Mouse (Mus musculus): ENCODE measurements at regions not wholly inside any gene's neighbourhood (a gene's known extent, or its start where the extent isn't known, plus 50 kb on each side); places are given as distances from the start of the nearest gene placed in this dataset.

- TF ChIP-seq EP300 (IDR thresholded peaks at IDR 0.05; ENCODE audit: low read depth) (no peak), CTCF (IDR thresholded peaks at IDR 0.05; ENCODE audit: low read depth) (no peak)
- H3K27ac ChIP-seq (ENCODE audit: low read depth) = no peak overlapping the region
These were observed 57.3 kb upstream of the Dgkg start for GRCm38 (mm10) chr16:22714315-22714714.

GRCm38 (mm10) chr16:22708768-22709167 is 51.7 kb upstream of the Dgkg start:
- no peaks in the 10 kb centered on the region for H3K9me3 ChIP-seq (ENCODE audit: low read length)
- TF ChIP-seq CTCF (IDR thresholded peaks at IDR 0.05; ENCODE audit: low read depth) (no peak), EP300 (IDR thresholded peaks at IDR 0.05; ENCODE audit: low read depth) (no peak)
- no peak overlapping the region for H3K27ac ChIP-seq (ENCODE audit: low read depth)
- H3K36me3 ChIP-seq (replicated peaks; ENCODE audit: insufficient read depth, low read length) = no peaks in the 10 kb centered on the region
- H3K9ac ChIP-seq (replicated peaks) = no peak overlapping the region
- ATAC-seq = no peak
- no peak for DNase-seq
- H3K27me3 ChIP-seq (ENCODE audit: insufficient read depth, low read length) = no peaks in the 10 kb centered on the region
- H3K4me3 ChIP-seq (ENCODE audit: low read depth, low read length) = no peak overlapping the region
- H3K4me1 ChIP-seq (ENCODE audit: insufficient read depth) = no peaks in the 10 kb centered on the region
- WGBS (ENCODE audit: insufficient replicate concordance) = 55% methylated on average over 9 of the region's 9 CpGs
- no peak overlapping the region for H3K4me2 ChIP-seq (ENCODE audit: low read depth, low read length)

More at GRCm38 (mm10) chr16:22714315-22714714, 57.3 kb upstream of the Dgkg start:
- Histone ChIP-seq H3K27me3 (ENCODE audit: insufficient read depth, low read length) (no peaks in the 10 kb centered on the region), H3K36me3 (replicated peaks; ENCODE audit: insufficient read depth, low read length) (no peaks in the 10 kb centered on the region), H3K4me1 (ENCODE audit: insufficient read depth) (no peaks in the 10 kb centered on the region), H3K9me3 (ENCODE audit: low read length) (no peaks in the 10 kb centered on the region), H3K4me3 (ENCODE audit: low read depth, low read length) (no peak overlapping the region), H3K9ac (replicated peaks) (no peak overlapping the region), H3K4me2 (ENCODE audit: low read depth, low read length) (no peak overlapping the region)
- 71% methylated on average over 2 of the region's 2 CpGs for WGBS (ENCODE audit: insufficient replicate concordance)
- no peak for ATAC-seq
- no peak for DNase-seq

Measured in liver, postnatal 0 days (tissue).